Mouse (Mus musculus) MEL (cell line): ENCODE results near the gene Slc22a15. TPM values are rescaled to one million over a fixed set of nuclear protein-coding genes. Genes with fewer than 3 reads are reported as not detected.

Source experiments
- DNase-seq: peaks from one replicate; pipeline ENCODE4 v3.0.0; 2011; ENCODE audit warnings: low read depth, low spot score
- H3K27ac ChIP-seq: 2 replicates; pipeline ENCODE4 v1.5.1; 2012; ENCODE audit warnings: low read depth, mild to moderate bottlenecking, control low read depth, low read length, moderate library complexity; ENCODE audit not compliant: control insufficient read depth
- H3K27me3 ChIP-seq, 2 experiments: fragments of 150-350 bp in 1 of 2; sonication (generic) in 1 of 2; 2 replicates each; pipeline ENCODE4 v1.6.1; 2012; ENCODE audit warnings: low read length in 2 of 2, mild to moderate bottlenecking in 2 of 2, improper control_type of control experiment in 1 of 2, moderate library complexity in 1 of 2; ENCODE audit not compliant: insufficient read depth in 2 of 2, control insufficient read depth in 1 of 2
- H3K36me3 ChIP-seq, 2 experiments: 2 replicates each; pipeline ENCODE4 v1.6.1; 2012 to 2014; ENCODE audit warnings: low read length in 2 of 2, improper control_type of control experiment in 1 of 2, inconsistent platforms in 1 of 2, mild to moderate bottlenecking in 1 of 2; ENCODE audit not compliant: insufficient read depth in 2 of 2, control insufficient read depth in 1 of 2
- H3K4me1 ChIP-seq, 2 experiments: fragments of 150-350 bp in 1 of 2; sonication (generic) in 1 of 2; 2 replicates each; pipeline ENCODE4 v1.6.1; 2012; ENCODE audit warnings: low read length in 2 of 2, improper control_type of control experiment in 1 of 2, mild to moderate bottlenecking in 1 of 2; ENCODE audit not compliant: insufficient read depth in 2 of 2, control insufficient read depth in 1 of 2
- H3K4me3 ChIP-seq, 2 experiments: fragments of 150-350 bp in 1 of 2; sonication (generic) in 1 of 2; 2 replicates each; pipeline ENCODE4 v1.5.1; 2012; ENCODE audit warnings: low read depth in 2 of 2, low read length in 2 of 2, mild to moderate bottlenecking in 2 of 2, moderate library complexity in 2 of 2, control low read depth in 1 of 2, improper control_type of control experiment in 1 of 2; ENCODE audit not compliant: control insufficient read depth in 1 of 2, insufficient read depth in 1 of 2
- H3K79me2 ChIP-seq: 2 replicates; pipeline ENCODE4 v1.6.1; 2012; ENCODE audit warnings: mild to moderate bottlenecking, low read length, moderate library complexity; ENCODE audit not compliant: control insufficient read depth, poor library complexity, insufficient read depth
- H3K9ac ChIP-seq: 2 replicates; pipeline ENCODE4 v1.6.1; 2012; ENCODE audit warnings: low read depth, mild to moderate bottlenecking, control low read depth, low read length, moderate library complexity; ENCODE audit not compliant: control insufficient read depth, poor library complexity, severe bottlenecking
- H3K9me3 ChIP-seq: fragments of 150-350 bp; sonication (generic); replicated peaks from 2 replicates; pipeline ENCODE4 v1.6.1; 2012; ENCODE audit warnings: mild to moderate bottlenecking, low read length, improper control_type of control experiment, moderate library complexity; ENCODE audit not compliant: insufficient read depth
- BHLHE40 ChIP-seq: IDR thresholded peaks from 2 replicates; pipeline ENCODE4 v1.6.1; 2012; ENCODE audit warnings: low read depth, mild to moderate bottlenecking, inconsistent platforms, low read length, improper control_type of control experiment, borderline replicate concordance
- CHD1 ChIP-seq: IDR thresholded peaks from 2 replicates; pipeline ENCODE4 v1.6.1; 2012; ENCODE audit warnings: low read depth, mild to moderate bottlenecking, inconsistent platforms, low read length, improper control_type of control experiment
- CTCF ChIP-seq, 3 experiments: IDR thresholded peaks in 2 of 3; conservative IDR thresholded peaks in 1 of 3; 2 replicates each; pipeline ENCODE4 v1.5.1; 2011 to 2012; ENCODE audit warnings: low read length in 3 of 3, low read depth in 2 of 3, mild to moderate bottlenecking in 2 of 3, improper control_type of control experiment in 1 of 3, inconsistent platforms in 1 of 3, mixed read lengths in 1 of 3, moderate library complexity in 1 of 3; ENCODE audit not compliant: control insufficient read depth in 1 of 3, insufficient read depth in 1 of 3, poor library complexity in 1 of 3, severe bottlenecking in 1 of 3
- E2F4 ChIP-seq: IDR thresholded peaks from 2 replicates; pipeline ENCODE4 v1.6.1; 2011; ENCODE audit warnings: low read depth, low read length, improper control_type of control experiment, borderline replicate concordance
- EP300 ChIP-seq, 2 experiments: IDR thresholded peaks; 2 replicates each; pipeline ENCODE4 v1.6.1; 2011; ENCODE audit warnings: improper control_type of control experiment in 2 of 2, low read length in 2 of 2, low read depth in 1 of 2, mild to moderate bottlenecking in 1 of 2
- GABPA ChIP-seq: IDR thresholded peaks from 2 replicates; pipeline ENCODE4 v1.6.1; 2012; ENCODE audit warnings: low read depth, mild to moderate bottlenecking, inconsistent platforms, low read length, improper control_type of control experiment, moderate library complexity
- GATA1 ChIP-seq: IDR thresholded peaks from 2 replicates; pipeline ENCODE4 v1.6.1; 2011; ENCODE audit warnings: low read depth, low read length, improper control_type of control experiment
- JUND ChIP-seq: IDR thresholded peaks from 2 replicates; pipeline ENCODE4 v1.6.1; 2011; ENCODE audit warnings: low read depth, mild to moderate bottlenecking, improper control_type of control experiment, low read length
- KAT2A ChIP-seq: conservative IDR thresholded peaks from 2 replicates; pipeline ENCODE4 v1.6.1; 2012; ENCODE audit warnings: low read depth, low read length, improper control_type of control experiment, inconsistent platforms
- MEF2A ChIP-seq: IDR thresholded peaks from 2 replicates; pipeline ENCODE4 v1.6.1; 2014; ENCODE audit warnings: low read depth, mild to moderate bottlenecking, inconsistent platforms, low read length, improper control_type of control experiment; ENCODE audit not compliant: poor library complexity, insufficient replicate concordance, severe bottlenecking; ENCODE audit errors: extremely low read depth
- MXI1 ChIP-seq: IDR thresholded peaks from 2 replicates; pipeline ENCODE4 v1.6.1; 2011; ENCODE audit warnings: mild to moderate bottlenecking, low read depth, low read length, improper control_type of control experiment
- MYB ChIP-seq: IDR thresholded peaks from 2 replicates; pipeline ENCODE4 v1.6.1; 2011; ENCODE audit warnings: mild to moderate bottlenecking, low read depth, low read length, improper control_type of control experiment
- MYC ChIP-seq: IDR thresholded peaks from 2 replicates; pipeline ENCODE4 v1.6.1; 2011; ENCODE audit warnings: low read depth, mild to moderate bottlenecking, low read length, improper control_type of control experiment, moderate library complexity
- NRF1 ChIP-seq: IDR thresholded peaks from 2 replicates; pipeline ENCODE4 v1.6.1; 2014; ENCODE audit warnings: low read depth, mild to moderate bottlenecking, inconsistent platforms, low read length, improper control_type of control experiment, moderate library complexity; ENCODE audit not compliant: poor library complexity, insufficient read depth, severe bottlenecking
- RCOR1 ChIP-seq: IDR thresholded peaks from 2 replicates; pipeline ENCODE4 v1.6.1; 2012; ENCODE audit warnings: low read depth, mild to moderate bottlenecking, inconsistent platforms, low read length, improper control_type of control experiment
- SMC3 ChIP-seq: IDR thresholded peaks from 2 replicates; pipeline ENCODE4 v1.6.1; 2011; ENCODE audit warnings: low read depth, low read length, improper control_type of control experiment
- TCF12 ChIP-seq: IDR thresholded peaks from 2 replicates; pipeline ENCODE4 v1.6.1; 2014; ENCODE audit warnings: low read depth, mild to moderate bottlenecking, inconsistent platforms, low read length, improper control_type of control experiment, moderate library complexity
- UBTF ChIP-seq: IDR thresholded peaks from 2 replicates; pipeline ENCODE4 v1.6.1; 2012; ENCODE audit warnings: low read depth, mild to moderate bottlenecking, inconsistent platforms, low read length, improper control_type of control experiment, moderate library complexity, borderline replicate concordance; ENCODE audit not compliant: insufficient read depth
- ZC3H11A ChIP-seq: IDR thresholded peaks from 2 replicates; pipeline ENCODE4 v1.6.1; 2012; ENCODE audit warnings: low read depth, mild to moderate bottlenecking, inconsistent platforms, low read length, improper control_type of control experiment
- ZKSCAN1 ChIP-seq: IDR thresholded peaks from 2 replicates; pipeline ENCODE4 v1.6.1; 2012; ENCODE audit warnings: low read depth, mild to moderate bottlenecking, inconsistent platforms, low read length, improper control_type of control experiment, moderate library complexity
- ZMIZ1 ChIP-seq: IDR thresholded peaks from 2 replicates; pipeline ENCODE4 v1.6.1; 2012; ENCODE audit warnings: low read depth, mild to moderate bottlenecking, inconsistent platforms, low read length, improper control_type of control experiment, moderate library complexity
- ZNF384 ChIP-seq: IDR thresholded peaks from 2 replicates; pipeline ENCODE4 v1.6.1; 2012; ENCODE audit warnings: low read depth, mild to moderate bottlenecking, inconsistent platforms, low read length, improper control_type of control experiment
- polyA plus RNA-seq, 2 experiments: library from polyadenylated mRNA; stranded (reverse) in 1 of 2; unstranded in 1 of 2; fragments of >175 nt in 1 of 2; fragments of >200 nt in 1 of 2; gene quantifications; 2 replicates each; pipeline versions ENCODE4 v1.2.1 to v1.2.4; 2012; ENCODE audit warnings: low replicate concordance in 2 of 2, low read depth in 1 of 2; ENCODE audit not compliant: insufficient read length in 2 of 2, insufficient read depth in 1 of 2, missing spikeins in 1 of 2
- total RNA-seq: library from RNA; depleted of rRNA; stranded (reverse); fragments of 300-350 nt; gene quantifications from 2 replicates; pipeline ENCODE4 v1.2.3, GENCODE M21; 2012

Gene Slc22a15
- total and polyA plus RNA-seq, 3 experiments: 2.2 to 7.9 TPM; not detected in 1

GRCm38 (mm10) chr3:101923843-101924740, at the start of gene Slc22a15 (continued):
- TF ChIP-seq MYB (no peak), ZC3H11A (no peak), TCF12 (0 out of 2 replicates have a peak, but pooled peaks have one; percentile 29), MYC (no peak), CTCF (IDR thresholded peaks at IDR 0.05 in 2 of 3, conservative IDR thresholded peaks at IDR 0.05 in 1 of 3; ENCODE audit: control insufficient read depth in 1 of 3, insufficient read depth in 1 of 3, low read depth in 2 of 3, low read length in 3 of 3, poor library complexity in 1 of 3, severe bottlenecking in 1 of 3) (0 out of 6 replicates have a peak, but pooled peaks of 1 of the 3 experiments have one; percentile 4)

- no peaks in the 10 kb centered on the region for H3K36me3 ChIP-seq
- no peaks in the 10 kb centered on the region for H3K79me2 ChIP-seq
- no peaks in the 10 kb centered on the region for H3K9me3 ChIP-seq
- TF ChIP-seq E2F4 (no peak), NRF1 (no peak), MXI1 (no peak), EP300 (IDR thresholded peaks at IDR 0.05; ENCODE audit: low read depth in 1 of 2, low read length in 2 of 2) (no peak), BHLHE40 (no peak), KAT2A (no peak), UBTF (no peak), SMC3 (no peak), RCOR1 (no peak), GABPA (no peak), MYB (no peak), ZNF384 (no peak), MEF2A (no peak), JUND (no peak), CHD1 (no peak), GATA1 (no peak), MYC (no peak), ZMIZ1 (no peak), ZKSCAN1 (no peak)
- H3K27me3 ChIP-seq: no peaks in the 10 kb centered on the region
- no peak for DNase-seq
- no peaks in the 10 kb centered on the region for H3K4me1 ChIP-seq
- H3K9ac ChIP-seq: no peak overlapping the region
- no peak overlapping the region for H3K4me3 ChIP-seq
- no peak overlapping the region for H3K27ac ChIP-seq
These were observed 42.7 kb upstream of the Slc22a15 start for GRCm38 (mm10) chr3:101966825-101967558.
